Mouse (Mus musculus): ENCODE results near the gene Dennd1b.

GRCm38 (mm10) chr1:139079523-139079922 is 116.3 kb downstream of the Dennd1b start:
- TF ChIP-seq CTCF (IDR thresholded peaks at IDR 0.05; ENCODE audit: low read depth) (peak; percentile 64), EP300 (optimal IDR thresholded peaks at IDR 0.05) (no peak)
